Mouse (Mus musculus): ENCODE data around the gene Cphx2. TPM values are rescaled to one million over a fixed set of nuclear protein-coding genes. Genes with fewer than 3 reads are reported as not detected.

Gene Cphx2
- polyA plus RNA-seq, 1 experiment from 2014 or later: not detected

Other genes starting within 250 kb of the Cphx2 start
- gene Anxa11, start 239.4 kb upstream of the Cphx2 start, polyA plus RNA-seq (2015; fragmentation: Nextera tagmentation; extraction: Ambion mirVana): 60.6 and 67.3 TPM in 2 replicates
- 1.9 and 2.8 TPM in 2 replicates for gene Plac9a, start 178.4 kb upstream of the Cphx2 start, polyA plus RNA-seq (2015; fragmentation: Nextera tagmentation; extraction: Ambion mirVana)
- gene Tmem254a, start 153.8 kb upstream of the Cphx2 start, polyA plus RNA-seq (2015; fragmentation: Nextera tagmentation; extraction: Ambion mirVana): 4.2 TPM in 2 replicates
- 0.05 and 0.10 TPM in 2 replicates for gene Cphx1, start 143.2 kb upstream of the Cphx2 start, polyA plus RNA-seq (2015; fragmentation: Nextera tagmentation; extraction: Ambion mirVana)
- gene Duxbl1, start 102.9 kb upstream of the Cphx2 start, polyA plus RNA-seq (2015; fragmentation: Nextera tagmentation; extraction: Ambion mirVana): 0.51 and 1.1 TPM in 2 replicates
- 77.5 and 113 TPM in 2 replicates for gene Gm9780, start 38.8 kb upstream of the Cphx2 start, polyA plus RNA-seq (2015; fragmentation: Nextera tagmentation; extraction: Ambion mirVana)
- 94.4 and 103 TPM in 2 replicates for gene Tmem254c, start 14.2 kb upstream of the Cphx2 start, polyA plus RNA-seq (2015; fragmentation: Nextera tagmentation; extraction: Ambion mirVana)
- gene Cphx3, start 781 bp downstream of the Cphx2 start, polyA plus RNA-seq (2015; fragmentation: Nextera tagmentation; extraction: Ambion mirVana): not detected in 2 replicates
- 0.67 TPM in 1 of 2 replicates, not detected in the other for gene Duxbl2, start 36.8 kb downstream of the Cphx2 start, polyA plus RNA-seq (2015; fragmentation: Nextera tagmentation; extraction: Ambion mirVana)
- gene Plac9b, start 101.0 kb downstream of the Cphx2 start, polyA plus RNA-seq (2015; fragmentation: Nextera tagmentation; extraction: Ambion mirVana): 97.2 and 127 TPM in 2 replicates
- 53.8 and 62.7 TPM in 2 replicates for gene Tmem254b, start 125.5 kb downstream of the Cphx2 start, polyA plus RNA-seq (2015; fragmentation: Nextera tagmentation; extraction: Ambion mirVana)
- gene Duxbl3, start 176.4 kb downstream of the Cphx2 start, polyA plus RNA-seq (2015; fragmentation: Nextera tagmentation; extraction: Ambion mirVana): 1.5 and 2.2 TPM in 2 replicates

Data from stomach, postnatal 0 days (tissue).